Mouse (Mus musculus): Measurements from ENCODE around the gene Ikzf2. TPM values are rescaled to one million over a fixed set of nuclear protein-coding genes. Genes with fewer than 3 reads are reported as not detected.

Gene Ikzf2
- polyA plus RNA-seq, 1 experiment from 2014 or later = 0.88 TPM

DNA sequence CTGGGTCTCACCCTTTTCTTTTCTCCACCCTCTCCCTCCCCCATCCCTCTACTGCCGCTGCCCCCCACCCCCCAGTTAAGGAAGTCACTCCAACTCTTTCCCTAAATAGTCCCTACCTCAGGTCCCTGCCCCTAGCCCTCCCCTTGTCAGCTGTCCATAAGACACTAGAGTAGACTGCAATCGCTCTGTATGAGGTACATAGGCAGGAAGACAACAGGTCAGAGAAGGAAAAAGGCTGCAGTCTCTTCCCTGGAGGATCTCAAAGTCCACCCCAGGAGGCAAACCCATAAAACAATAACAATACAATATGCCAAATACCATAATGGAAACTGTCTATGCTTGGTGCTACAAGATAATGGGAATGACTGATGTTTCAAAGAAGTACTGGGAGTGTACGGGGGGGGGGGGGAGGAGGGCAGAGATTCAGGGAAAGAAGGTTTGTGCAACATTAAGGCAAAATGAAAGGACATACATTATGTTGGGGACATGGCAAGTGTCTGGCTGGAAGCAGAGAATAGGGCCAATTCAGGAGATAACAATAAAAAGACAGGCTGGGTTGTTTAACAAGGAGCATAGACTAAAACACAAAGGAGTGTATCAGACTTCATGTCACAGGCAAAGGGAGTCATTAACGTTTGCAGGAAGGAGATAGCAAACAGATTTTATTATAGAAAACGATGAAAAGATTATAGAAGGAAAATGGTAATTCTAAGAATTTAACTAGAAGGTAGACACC is 30.8 kb downstream of the Ikzf2 start:
- Histone ChIP-seq H3K4me1 (ENCODE audit: insufficient read depth, low read depth, low read length) (no peaks in the 10 kb centered on the region), H3K9ac (replicated peaks; ENCODE audit: low read depth) (no peak overlapping the region), H3K9me3 (ENCODE audit: low read length) (no peaks in the 10 kb centered on the region), H3K4me3 (ENCODE audit: low read depth, low read length) (no peak overlapping the region), H3K27ac (ENCODE audit: low read length) (no peak overlapping the region), H3K27me3 (replicated peaks; ENCODE audit: insufficient read depth, low read length) (no peaks in the 10 kb centered on the region), H3K36me3 (ENCODE audit: insufficient read depth, low read length) (no peaks in the 10 kb centered on the region), H3K4me2 (replicated peaks; ENCODE audit: low read depth, low read length) (no peak overlapping the region)
- no peak for DNase-seq (ENCODE audit: low spot score)
- WGBS = 58% methylated on average over 5 of the region's 5 CpGs
- TF ChIP-seq EP300 (IDR thresholded peaks at IDR 0.05) (no peak), CTCF (IDR thresholded peaks at IDR 0.05) (no peak)
- ATAC-seq = no peak

DNA sequence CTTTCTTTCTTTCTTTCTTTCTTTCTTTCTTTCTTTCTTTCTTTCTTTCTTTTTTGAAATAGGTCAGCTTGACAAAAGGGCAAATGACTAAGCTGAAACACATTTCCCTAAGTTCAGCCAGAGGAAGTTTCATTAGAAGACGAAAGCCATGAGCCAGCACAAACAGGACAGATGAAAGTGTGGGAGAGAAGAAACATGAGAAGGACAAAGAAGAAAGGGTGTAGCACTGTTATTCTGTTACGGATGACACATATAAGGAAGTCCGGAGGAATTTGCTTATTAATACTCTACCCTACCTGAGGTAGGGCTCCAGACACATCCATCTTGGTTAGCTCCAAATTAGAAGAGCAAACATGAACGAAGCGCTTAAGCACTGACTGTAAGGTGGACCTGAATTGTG is 31.7 kb downstream of the Ikzf2 start:
- H3K4me2 ChIP-seq (replicated peaks; ENCODE audit: low read depth, low read length) = no peak overlapping the region
- H3K4me3 ChIP-seq (ENCODE audit: low read depth, low read length) = no peak overlapping the region
- WGBS = 66% methylated on average over 5 of the region's 5 CpGs
- ATAC-seq = no peak
- H3K9me3 ChIP-seq (ENCODE audit: low read length) = no peaks in the 10 kb centered on the region
- DNase-seq (ENCODE audit: low spot score) = peak; percentile 9
- no peak for TF ChIP-seq CTCF (IDR thresholded peaks at IDR 0.05)
- TF ChIP-seq EP300 (IDR thresholded peaks at IDR 0.05) = no peak
- H3K9ac ChIP-seq (replicated peaks; ENCODE audit: low read depth) = no peak overlapping the region
- H3K27ac ChIP-seq (ENCODE audit: low read length) = no peak overlapping the region
- no peaks in the 10 kb centered on the region for H3K27me3 ChIP-seq (replicated peaks; ENCODE audit: insufficient read depth, low read length)
- H3K4me1 ChIP-seq (ENCODE audit: insufficient read depth, low read depth, low read length) = no peaks in the 10 kb centered on the region
- no peaks in the 10 kb centered on the region for H3K36me3 ChIP-seq (ENCODE audit: insufficient read depth, low read length)

DNA sequence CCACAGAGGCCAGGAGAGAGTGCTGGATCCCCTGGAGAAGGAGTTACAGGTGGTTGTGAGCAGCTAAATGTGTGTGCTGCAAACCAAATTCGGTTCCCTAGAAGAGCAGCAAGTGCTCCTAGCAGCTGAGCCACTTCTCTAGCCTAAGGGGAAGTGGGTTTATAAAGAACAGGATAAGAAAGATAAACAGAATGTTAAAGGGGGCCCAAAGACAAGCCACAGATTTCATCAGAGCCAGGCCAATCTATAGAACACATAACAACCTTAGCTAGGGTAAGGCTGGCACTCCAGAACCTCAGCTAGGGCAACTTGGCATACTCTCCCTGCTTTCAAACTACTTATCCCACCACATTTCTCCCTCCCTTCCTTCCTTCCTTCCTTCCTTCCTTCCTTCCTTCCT is 32.1 kb downstream of the Ikzf2 start:
- 16% methylated on average over 1 of the region's 1 CpGs for WGBS

DNA sequence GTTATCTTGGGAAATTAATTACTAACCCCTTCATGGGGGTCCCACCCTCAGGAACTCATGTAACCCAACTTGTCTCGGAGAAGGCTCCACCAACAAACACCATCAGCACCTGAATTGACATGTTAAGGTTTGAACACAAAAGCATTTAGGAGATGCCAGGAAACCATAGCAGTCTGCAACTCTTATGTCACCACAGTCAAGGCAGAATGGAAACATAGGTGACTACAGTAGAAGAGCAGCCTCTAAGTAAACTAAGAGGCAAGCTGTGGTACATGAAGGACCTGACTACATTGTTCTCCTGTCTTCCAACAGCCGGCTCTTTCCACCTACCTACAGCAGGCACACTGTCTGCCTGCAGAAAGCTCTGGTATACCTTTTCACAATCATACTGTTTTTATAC is 33.6 kb downstream of the Ikzf2 start:
- no peak overlapping the region for H3K27ac ChIP-seq (ENCODE audit: low read length)
- no peaks in the 10 kb centered on the region for H3K4me1 ChIP-seq (ENCODE audit: insufficient read depth, low read depth, low read length)
- TF ChIP-seq CTCF (IDR thresholded peaks at IDR 0.05) (no peak), EP300 (IDR thresholded peaks at IDR 0.05) (no peak)
- H3K4me3 ChIP-seq (ENCODE audit: low read depth, low read length) = no peak overlapping the region
- H3K9me3 ChIP-seq (ENCODE audit: low read length) = no peaks in the 10 kb centered on the region
- no peaks in the 10 kb centered on the region for H3K27me3 ChIP-seq (replicated peaks; ENCODE audit: insufficient read depth, low read length)
- H3K4me2 ChIP-seq (replicated peaks; ENCODE audit: low read depth, low read length) = no peak overlapping the region
- DNase-seq (ENCODE audit: low spot score) = no peak
- H3K9ac ChIP-seq (replicated peaks; ENCODE audit: low read depth) = no peak overlapping the region
- WGBS = 73% methylated on average over 2 of the region's 2 CpGs
- no peak for ATAC-seq
- no peaks in the 10 kb centered on the region for H3K36me3 ChIP-seq (ENCODE audit: insufficient read depth, low read length)

More for the DNA sequence above, 32.1 kb downstream of the Ikzf2 start:
- no peaks in the 10 kb centered on the region for H3K9me3 ChIP-seq (ENCODE audit: low read length)
- TF ChIP-seq EP300 (IDR thresholded peaks at IDR 0.05) = no peak
- TF ChIP-seq CTCF (IDR thresholded peaks at IDR 0.05) = no peak
- H3K9ac ChIP-seq (replicated peaks; ENCODE audit: low read depth) = no peak overlapping the region
- DNase-seq (ENCODE audit: low spot score) (no peak), ATAC-seq (no peak)
- H3K4me1 ChIP-seq (ENCODE audit: insufficient read depth, low read depth, low read length) = no peaks in the 10 kb centered on the region
- no peak overlapping the region for H3K4me2 ChIP-seq (replicated peaks; ENCODE audit: low read depth, low read length)
- no peak overlapping the region for H3K4me3 ChIP-seq (ENCODE audit: low read depth, low read length)
- H3K27me3 ChIP-seq (replicated peaks; ENCODE audit: insufficient read depth, low read length) = no peaks in the 10 kb centered on the region
- H3K36me3 ChIP-seq (ENCODE audit: insufficient read depth, low read length) = no peaks in the 10 kb centered on the region
- no peak overlapping the region for H3K27ac ChIP-seq (ENCODE audit: low read length)

DNA sequence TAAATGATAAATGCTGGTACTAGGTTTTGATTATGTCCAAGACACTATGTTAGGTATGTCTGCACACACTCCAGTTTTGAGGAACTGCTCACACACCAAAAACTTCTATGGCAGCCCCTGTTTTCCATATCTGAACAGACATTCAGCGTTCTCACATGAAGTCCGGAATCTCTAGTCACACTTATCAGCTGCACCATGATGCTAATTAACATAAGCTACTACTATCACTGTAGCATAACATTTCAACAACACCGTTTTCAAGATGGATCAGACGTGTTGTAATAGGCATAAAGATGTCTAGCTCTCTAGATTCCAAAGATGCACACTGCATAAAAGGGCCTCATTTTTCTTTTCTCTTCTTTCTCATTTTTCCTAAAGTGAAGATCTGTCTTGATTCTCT is 43.9 kb downstream of the Ikzf2 start:
- no peak overlapping the region for H3K27ac ChIP-seq (ENCODE audit: low read length)
- DNase-seq (ENCODE audit: low spot score) = no peak
- ATAC-seq = no peak
- no peak overlapping the region for H3K9ac ChIP-seq (replicated peaks; ENCODE audit: low read depth)
- no peak overlapping the region for H3K4me2 ChIP-seq (replicated peaks; ENCODE audit: low read depth, low read length)
- H3K9me3 ChIP-seq (ENCODE audit: low read length) = no peaks in the 10 kb centered on the region
- H3K36me3 ChIP-seq (ENCODE audit: insufficient read depth, low read length) = no peaks in the 10 kb centered on the region
- no peaks in the 10 kb centered on the region for H3K4me1 ChIP-seq (ENCODE audit: insufficient read depth, low read depth, low read length)
- H3K4me3 ChIP-seq (ENCODE audit: low read depth, low read length) = no peak overlapping the region
- H3K27me3 ChIP-seq (replicated peaks; ENCODE audit: insufficient read depth, low read length) = no peaks in the 10 kb centered on the region
- WGBS = 73% methylated on average over 4 of the region's 4 CpGs
- TF ChIP-seq CTCF (IDR thresholded peaks at IDR 0.05) = no peak
- no peak for TF ChIP-seq EP300 (IDR thresholded peaks at IDR 0.05)

DNA sequence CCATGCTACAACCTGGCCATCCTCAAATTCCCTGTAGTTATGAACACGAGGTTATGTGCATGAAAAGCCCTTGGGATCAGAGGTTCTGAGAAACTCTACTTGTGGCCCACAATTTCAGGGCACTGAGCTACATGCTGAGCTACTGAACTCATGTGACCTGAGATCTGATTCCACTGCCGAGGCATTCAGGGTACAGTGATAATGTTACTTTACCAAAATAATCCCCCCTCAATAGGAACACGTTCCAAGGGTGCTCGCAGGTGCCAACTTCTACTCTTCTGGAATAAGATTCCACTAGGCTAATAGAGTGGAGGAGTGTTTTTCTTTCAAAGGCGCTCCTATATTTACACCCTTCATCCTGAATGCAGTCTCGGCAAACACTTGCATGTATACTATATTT is 45.1 kb downstream of the Ikzf2 start:
- Histone ChIP-seq H3K4me2 (replicated peaks; ENCODE audit: low read depth, low read length) (no peak overlapping the region), H3K9ac (replicated peaks; ENCODE audit: low read depth) (no peak overlapping the region), H3K27ac (ENCODE audit: low read length) (no peak overlapping the region), H3K9me3 (ENCODE audit: low read length) (no peaks in the 10 kb centered on the region), H3K27me3 (replicated peaks; ENCODE audit: insufficient read depth, low read length) (no peaks in the 10 kb centered on the region), H3K4me1 (ENCODE audit: insufficient read depth, low read depth, low read length) (no peaks in the 10 kb centered on the region), H3K36me3 (ENCODE audit: insufficient read depth, low read length) (no peaks in the 10 kb centered on the region), H3K4me3 (ENCODE audit: low read depth, low read length) (no peak overlapping the region)
- WGBS = 71% methylated on average over 6 of the region's 6 CpGs
- TF ChIP-seq CTCF (IDR thresholded peaks at IDR 0.05) (no peak), EP300 (IDR thresholded peaks at IDR 0.05) (no peak)
- no peak for DNase-seq (ENCODE audit: low spot score)
- ATAC-seq = no peak

Measured in lung, postnatal 0 days (tissue).